Mouse (Mus musculus): ENCODE results near the gene Ly86. TPM values are rescaled to one million over a fixed set of nuclear protein-coding genes. Genes with fewer than 3 reads are reported as not detected.

The Ly86 gene
- polyA plus RNA-seq, 1 experiment: not detected

GRCm38 (mm10) chr13:37364351-37364750, 19.3 kb downstream of the Ly86 start:
- TF ChIP-seq GATA1 (IDR thresholded peaks at IDR 0.05; ENCODE audit: low read length) (no peak), TAL1 (IDR thresholded peaks at IDR 0.05; ENCODE audit: low read length) (no peak)
- Histone ChIP-seq H3K4me1 (ENCODE audit: control insufficient read depth) (no peaks in the 10 kb centered on the region), H3K27me3 (ENCODE audit: control insufficient read depth) (no peaks in the 10 kb centered on the region), H3K4me3 (replicated peaks) (no peak overlapping the region), H3K9me3 (ENCODE audit: control insufficient read depth, low read length) (no peaks in the 10 kb centered on the region), H3K36me3 (ENCODE audit: control insufficient read depth) (no peaks in the 10 kb centered on the region)

DNA sequence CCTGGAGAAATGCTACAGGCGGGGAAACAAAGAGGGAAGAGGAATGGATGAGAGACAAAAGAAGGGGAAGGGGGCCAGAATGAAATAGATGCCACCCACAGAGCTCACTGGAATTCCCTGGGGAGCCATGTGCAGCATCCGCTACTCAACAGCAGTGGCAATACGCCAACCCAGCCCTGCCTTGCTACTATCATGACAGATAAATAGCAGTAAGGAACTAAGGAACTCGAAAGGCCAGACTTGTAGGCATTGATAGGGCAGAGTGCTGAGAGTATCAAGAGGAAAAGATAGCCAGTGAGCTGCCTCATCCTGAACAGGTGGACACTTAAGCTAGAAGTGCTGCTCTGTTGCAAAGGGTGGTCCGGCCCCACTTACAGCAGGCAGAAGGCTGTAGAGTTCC, 31.4 kb downstream of the Ly86 start:
- Histone ChIP-seq H3K9me3 (ENCODE audit: control insufficient read depth, low read length) (no peaks in the 10 kb centered on the region), H3K4me3 (replicated peaks) (no peak overlapping the region), H3K4me1 (ENCODE audit: control insufficient read depth) (no peaks in the 10 kb centered on the region), H3K27me3 (ENCODE audit: control insufficient read depth) (no peaks in the 10 kb centered on the region), H3K36me3 (ENCODE audit: control insufficient read depth) (no peaks in the 10 kb centered on the region)
- TF ChIP-seq TAL1 (IDR thresholded peaks at IDR 0.05; ENCODE audit: low read length) (no peak), GATA1 (IDR thresholded peaks at IDR 0.05; ENCODE audit: low read length) (no peak)

GRCm38 (mm10) chr13:37388222-37389202, 43.5 kb downstream of the Ly86 start:
- H3K36me3 ChIP-seq (ENCODE audit: control insufficient read depth): no peaks in the 10 kb centered on the region
- no peak for TF ChIP-seq TAL1 (IDR thresholded peaks at IDR 0.05; ENCODE audit: low read length)
- TF ChIP-seq GATA1 (IDR thresholded peaks at IDR 0.05; ENCODE audit: low read length): no peak

DNA sequence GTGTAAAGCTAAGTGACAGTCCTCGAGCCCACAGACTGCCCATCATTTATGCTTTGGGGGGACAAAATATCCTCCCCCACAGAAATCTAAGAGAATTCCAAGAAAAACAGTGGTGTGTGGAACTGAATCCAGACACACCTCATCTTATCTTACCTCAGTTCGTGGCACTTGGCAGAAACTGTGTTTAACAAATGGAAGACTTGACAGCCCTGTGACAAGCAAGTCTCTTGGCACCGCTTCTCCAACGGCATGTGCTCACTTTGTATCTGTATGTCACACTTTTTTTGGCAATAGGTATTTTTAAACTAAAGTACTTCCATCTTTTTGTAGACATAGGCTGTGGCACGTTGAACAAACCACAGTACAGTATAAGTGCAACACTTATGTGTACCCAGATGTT, 44.3 kb downstream of the Ly86 start:
- H3K4me3 ChIP-seq (replicated peaks): no peak overlapping the region
- H3K9me3 ChIP-seq (ENCODE audit: control insufficient read depth, low read length): no peaks in the 10 kb centered on the region
- H3K27me3 ChIP-seq (ENCODE audit: control insufficient read depth): no peaks in the 10 kb centered on the region
- no peaks in the 10 kb centered on the region for H3K36me3 ChIP-seq (ENCODE audit: control insufficient read depth)
- H3K4me1 ChIP-seq (ENCODE audit: control insufficient read depth): no peaks in the 10 kb centered on the region
- no peak for TF ChIP-seq GATA1 (IDR thresholded peaks at IDR 0.05; ENCODE audit: low read length)
- TF ChIP-seq TAL1 (IDR thresholded peaks at IDR 0.05; ENCODE audit: low read length): no peak

More at GRCm38 (mm10) chr13:37388222-37389202, 43.5 kb downstream of the Ly86 start:
- H3K4me3 ChIP-seq (replicated peaks): no peak overlapping the region
- H3K4me1 ChIP-seq (ENCODE audit: control insufficient read depth): no peaks in the 10 kb centered on the region
- H3K27me3 ChIP-seq (ENCODE audit: control insufficient read depth): no peaks in the 10 kb centered on the region
- H3K9me3 ChIP-seq (ENCODE audit: control insufficient read depth, low read length): no peaks in the 10 kb centered on the region

DNA sequence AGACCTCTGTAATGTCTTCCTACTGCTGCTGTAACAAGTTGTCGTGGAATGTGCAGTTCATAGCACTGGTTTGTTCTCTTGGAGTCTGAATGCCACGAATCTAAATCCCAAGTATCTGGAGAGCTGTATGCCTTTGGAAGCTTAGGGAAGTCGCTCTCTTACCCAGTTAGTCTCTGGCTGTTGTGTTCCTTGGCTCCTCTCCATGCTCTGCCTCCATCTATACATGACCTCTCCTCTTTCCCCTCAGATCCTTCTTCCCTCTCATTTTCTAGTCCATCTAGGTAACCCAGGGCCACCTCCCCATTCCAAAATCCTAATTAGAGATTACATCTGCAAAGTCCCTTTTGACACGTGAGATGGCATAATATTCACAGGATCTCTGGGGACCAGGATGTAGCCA, 53.8 kb downstream of the Ly86 start:
- H3K36me3 ChIP-seq (ENCODE audit: control insufficient read depth): no peaks in the 10 kb centered on the region
- H3K4me3 ChIP-seq (replicated peaks): no peak overlapping the region
- H3K4me1 ChIP-seq (ENCODE audit: control insufficient read depth): no peaks in the 10 kb centered on the region
- H3K27me3 ChIP-seq (ENCODE audit: control insufficient read depth): no peaks in the 10 kb centered on the region
- no peaks in the 10 kb centered on the region for H3K9me3 ChIP-seq (ENCODE audit: control insufficient read depth, low read length)
- no peak for TF ChIP-seq GATA1 (IDR thresholded peaks at IDR 0.05; ENCODE audit: low read length)
- TF ChIP-seq TAL1 (IDR thresholded peaks at IDR 0.05; ENCODE audit: low read length): no peak

DNA sequence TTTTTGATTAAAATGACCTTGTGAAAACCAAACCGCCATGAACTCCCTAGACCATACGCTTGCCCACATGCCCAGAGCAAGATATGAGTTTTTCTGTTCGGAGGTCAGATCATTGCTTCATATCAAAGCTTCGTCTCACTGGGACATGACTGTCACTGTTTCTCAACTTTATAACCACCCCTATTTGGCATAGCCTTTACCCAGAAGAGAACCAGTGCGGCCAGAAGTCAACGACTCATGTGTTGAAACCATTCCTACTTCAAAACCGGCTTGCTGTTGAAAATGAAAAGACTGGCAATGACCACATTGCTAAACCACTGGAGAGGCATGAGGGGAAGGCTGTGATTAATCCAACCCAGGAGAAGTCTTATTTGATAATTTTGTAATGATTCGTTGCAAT, 54.3 kb downstream of the Ly86 start:
- no peaks in the 10 kb centered on the region for H3K4me1 ChIP-seq (ENCODE audit: control insufficient read depth)

GRCm38 (mm10) chr13:37402421-37402820, 57.4 kb downstream of the Ly86 start:
- no peaks in the 10 kb centered on the region for H3K36me3 ChIP-seq (ENCODE audit: control insufficient read depth)
- no peak for TF ChIP-seq TAL1 (IDR thresholded peaks at IDR 0.05; ENCODE audit: low read length)
- no peak for TF ChIP-seq GATA1 (IDR thresholded peaks at IDR 0.05; ENCODE audit: low read length)
- no peak overlapping the region for H3K4me3 ChIP-seq (replicated peaks)
- H3K4me1 ChIP-seq (ENCODE audit: control insufficient read depth): no peaks in the 10 kb centered on the region
- H3K9me3 ChIP-seq (ENCODE audit: control insufficient read depth, low read length): no peaks in the 10 kb centered on the region
- H3K27me3 ChIP-seq (ENCODE audit: control insufficient read depth): no peaks in the 10 kb centered on the region

More for the DNA sequence above, 54.3 kb downstream of the Ly86 start:
- Histone ChIP-seq H3K27me3 (ENCODE audit: control insufficient read depth) (no peaks in the 10 kb centered on the region), H3K4me3 (replicated peaks) (no peak overlapping the region), H3K9me3 (ENCODE audit: control insufficient read depth, low read length) (no peaks in the 10 kb centered on the region), H3K36me3 (ENCODE audit: control insufficient read depth) (no peaks in the 10 kb centered on the region)
- TF ChIP-seq GATA1 (IDR thresholded peaks at IDR 0.05; ENCODE audit: low read length) (no peak), TAL1 (IDR thresholded peaks at IDR 0.05; ENCODE audit: low read length) (no peak)

GRCm38 (mm10) chr13:37403708-37404107, 58.7 kb downstream of the Ly86 start:
- Histone ChIP-seq H3K4me1 (ENCODE audit: control insufficient read depth) (no peaks in the 10 kb centered on the region), H3K27me3 (ENCODE audit: control insufficient read depth) (no peaks in the 10 kb centered on the region), H3K4me3 (replicated peaks) (no peak overlapping the region), H3K36me3 (ENCODE audit: control insufficient read depth) (no peaks in the 10 kb centered on the region), H3K9me3 (ENCODE audit: control insufficient read depth, low read length) (no peaks in the 10 kb centered on the region)
- no peak for TF ChIP-seq GATA1 (IDR thresholded peaks at IDR 0.05; ENCODE audit: low read length)
- TF ChIP-seq TAL1 (IDR thresholded peaks at IDR 0.05; ENCODE audit: low read length): no peak

DNA sequence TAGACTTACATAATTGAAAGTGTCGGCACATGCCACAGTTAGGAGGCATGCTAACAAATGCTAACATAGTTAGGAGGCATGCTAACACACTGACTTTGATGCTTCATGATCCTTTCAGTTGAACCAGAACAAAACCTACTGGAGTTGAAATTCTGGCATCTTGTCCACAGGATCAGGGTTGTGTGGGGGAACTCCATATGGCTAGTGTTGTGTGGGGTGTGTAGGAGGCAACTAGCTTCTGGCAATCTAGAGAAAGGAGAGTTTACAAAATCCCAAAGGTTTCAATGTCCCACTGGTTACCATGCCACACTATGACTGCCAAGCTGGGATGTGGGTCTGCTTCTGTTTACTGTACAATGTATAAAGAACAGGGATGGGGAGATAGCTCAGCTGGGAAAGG, 70.7 kb downstream of the Ly86 start:
- no peaks in the 10 kb centered on the region for H3K4me1 ChIP-seq (ENCODE audit: control insufficient read depth)
- H3K9me3 ChIP-seq (ENCODE audit: control insufficient read depth, low read length): no peaks in the 10 kb centered on the region; the same call in 1 of the 2 replicates
- TF ChIP-seq GATA1 (IDR thresholded peaks at IDR 0.05; ENCODE audit: low read length) (no peak), TAL1 (IDR thresholded peaks at IDR 0.05; ENCODE audit: low read length) (no peak)
- H3K36me3 ChIP-seq (ENCODE audit: control insufficient read depth): no peaks in the 10 kb centered on the region
- no peak overlapping the region for H3K4me3 ChIP-seq (replicated peaks)
- H3K27me3 ChIP-seq (ENCODE audit: control insufficient read depth): no peaks in the 10 kb centered on the region
